Mouse (Mus musculus) gastrocnemius, postnatal 10 days (tissue): ENCODE measurements around the gene Krt25. TPM values are rescaled to one million over a fixed set of nuclear protein-coding genes. Genes with fewer than 3 reads are reported as not detected.

ENCODE experiments used
- DNase-seq: peaks from one replicate; pipeline ENCODE4 v3.0.0; 2021; ENCODE audit warnings: mixed read lengths
- total RNA-seq, 2 experiments: library from RNA; stranded (reverse); gene quantifications; 2 replicates each; pipeline ENCODE4 v1.2.3; 2021

Gene Krt25
- total RNA-seq, 2 experiments from 2014 or later: 0.14 TPM; not detected in 1

- no peak for DNase-seq
Measured at GRCm38 (mm10) chr11:99276786-99277185, 46.0 kb downstream of the Krt25 start.

GRCm38 (mm10) chr11:99275624-99276023 lies 47.1 kb downstream of the Krt25 start:
- no peak for DNase-seq

GRCm38 (mm10) chr11:99272721-99273120 lies 50.0 kb downstream of the Krt25 start:
- DNase-seq: no peak

- DNase-seq: no peak
Measured at GRCm38 (mm10) chr11:99269192-99269591, 53.6 kb downstream of the Krt25 start.

- no peak for DNase-seq
Measured at GRCm38 (mm10) chr11:99265796-99266195, 57.0 kb downstream of the Krt25 start.

Other genes with a start within 250 kb of the Krt25 start
- gene Tns4, start 233.6 kb downstream of the Krt25 start, total RNA-seq: not detected
- gene Ccr7, start 167.9 kb downstream of the Krt25 start, total RNA-seq: under 1 TPM; 0.14 to 0.23 TPM
- 10 to 100 TPM; 55.5 to 63.5 TPM for gene Smarce1, start 91.9 kb downstream of the Krt25 start, total RNA-seq
- 10 to 100 TPM in 1 of 2 experiments, 1 to 10 TPM in 1; 9.3 to 11.7 TPM for gene Krt222, start 78.9 kb downstream of the Krt25 start, total RNA-seq
- not detected for gene Krt24, start 37.7 kb downstream of the Krt25 start, total RNA-seq
- gene Krt26, start 15.0 kb upstream of the Krt25 start, total RNA-seq: not detected
- not detected for gene Krt27, start 28.2 kb upstream of the Krt25 start, total RNA-seq
- gene Krt28, start 52.0 kb upstream of the Krt25 start, total RNA-seq: under 1 TPM in 1 of 2 experiments, not detected in 1; 0.16 TPM
- gene Krt10, start 66.4 kb upstream of the Krt25 start, total RNA-seq: 1 to 10 TPM; 5.6 to 6.6 TPM
- not detected for gene Krt12, start 99.3 kb upstream of the Krt25 start, total RNA-seq
- under 1 TPM in 1 of 2 experiments, not detected in 1; 0.12 TPM for gene Krt20, start 115.2 kb upstream of the Krt25 start, total RNA-seq
- under 1 TPM in 1 of 2 experiments, not detected in 1; 0.16 TPM for gene Krt23, start 170.2 kb upstream of the Krt25 start, total RNA-seq
- gene Krt39, start 198.4 kb upstream of the Krt25 start, total RNA-seq: not detected
- gene Krt40, start 220.2 kb upstream of the Krt25 start, total RNA-seq: not detected
- gene Krtap3-3, start 227.9 kb upstream of the Krt25 start, total RNA-seq: not detected
- gene Krtap3-2, start 233.9 kb upstream of the Krt25 start, total RNA-seq: not detected
- gene Gm11939, start 236.5 kb upstream of the Krt25 start, total RNA-seq: not detected
- not detected for gene Krtap3-1, start 243.7 kb upstream of the Krt25 start, total RNA-seq